Mouse (Mus musculus) liver, embryonic 14.5 days (tissue): ENCODE measurements around the gene Hivep3. TPM values are rescaled to one million over a fixed set of nuclear protein-coding genes. Genes with fewer than 3 reads are reported as not detected.
A peak's percentile ranks its signal among the peaks of the same experiment; 100 is the strongest.

ENCODE experiments used
- ATAC-seq: fragments of 200-750 bp; cut with Nextera tagmentation; 2 replicates; pipeline ENCODE4 v1.8.0; 2017; ENCODE audit warnings: moderate number of reproducible peaks, mild to moderate bottlenecking, moderate library complexity; ENCODE audit not compliant: insufficient read depth
- DNase-seq, 3 experiments: peaks; one replicate each; pipeline ENCODE4 v3.0.0-alpha.2; 2012 to 2013; ENCODE audit warnings: low read depth in 3 of 3, low spot score in 3 of 3
- H3K27ac ChIP-seq: fragments of 300-500 bp; sonication (generic); 2 replicates; pipeline ENCODE4 v1.5.1; 2014; ENCODE audit warnings: moderate library complexity, mild to moderate bottlenecking, control low read depth, inconsistent platforms
- H3K27me3 ChIP-seq: fragments of 300-500 bp; sonication (generic); 2 replicates; pipeline ENCODE4 v1.6.1; 2014; ENCODE audit warnings: mild to moderate bottlenecking, low read length, moderate library complexity; ENCODE audit not compliant: control insufficient read depth, insufficient read depth
- H3K36me3 ChIP-seq: fragments of 300-500 bp; sonication (generic); replicated peaks from 2 replicates; pipeline ENCODE4 v1.6.1; 2014; ENCODE audit warnings: low read depth; ENCODE audit not compliant: control insufficient read depth, insufficient read depth
- H3K4me1 ChIP-seq, 2 experiments: fragments of 200-500 bp in 1 of 2; fragments of 300-500 bp in 1 of 2; sonication (generic) in 1 of 2; replicated peaks; 2 replicates each; pipeline ENCODE4 v1.6.1; 2012 to 2014; ENCODE audit warnings: antibody characterized with exemption in 1 of 2, inconsistent platforms in 1 of 2, low read length in 1 of 2; ENCODE audit not compliant: control insufficient read depth in 2 of 2, insufficient read depth in 2 of 2
- H3K4me2 ChIP-seq: fragments of 300-500 bp; sonication (generic); 2 replicates; pipeline ENCODE4 v1.6.1; 2014; ENCODE audit warnings: low read depth, mild to moderate bottlenecking, control low read depth, moderate library complexity
- H3K4me3 ChIP-seq, 2 experiments: fragments of 200-500 bp in 1 of 2; fragments of 300-500 bp in 1 of 2; sonication (generic) in 1 of 2; 2 replicates each; pipeline ENCODE4 v1.5.1; 2012 to 2014; ENCODE audit warnings: low read depth in 2 of 2, low read length in 2 of 2, mild to moderate bottlenecking in 2 of 2, control low read depth in 1 of 2, inconsistent platforms in 1 of 2, moderate library complexity in 1 of 2; ENCODE audit not compliant: insufficient read depth in 1 of 2
- H3K9ac ChIP-seq: fragments of 300-500 bp; sonication (generic); replicated peaks from 2 replicates; pipeline ENCODE4 v1.6.1; 2014; ENCODE audit warnings: mild to moderate bottlenecking, control low read depth, moderate library complexity
- H3K9me3 ChIP-seq: fragments of 300-500 bp; sonication (generic); 2 replicates; pipeline ENCODE4 v1.6.1; 2016; ENCODE audit warnings: low read length, mixed read lengths; ENCODE audit not compliant: control insufficient read depth
- CTCF ChIP-seq: IDR thresholded peaks from 2 replicates; pipeline ENCODE4 v1.5.1; 2016; ENCODE audit warnings: antibody characterized with exemption, low read depth, control low read depth
- EP300 ChIP-seq: IDR thresholded peaks from 2 replicates; pipeline ENCODE4 v1.6.1; 2016; ENCODE audit warnings: antibody characterized with exemption, low read depth
- WGBS: fragments of 180-500 bp; shearing (Covaris S2); extraction: QIAGEN DNeasy Blood & Tissue Kit; methylation state at CpG from one replicate; pipeline ENCODE4 v1.1.7; 2014; ENCODE audit not compliant: insufficient replicate concordance; 5-methylcytosine and 5-hydroxymethylcytosine counted together
- polyA plus RNA-seq, 2 experiments: library from polyadenylated mRNA; depleted of rRNA in 1 of 2; stranded (reverse) in 1 of 2; unstranded in 1 of 2; fragments of >200 nt; fragmentation: Nextera tagmentation in 1 of 2; extraction: Ambion mirVana in 1 of 2; gene quantifications; 2 replicates each; pipeline versions ENCODE4 v1.2.1 to v1.2.3; 2012 to 2014

Hivep3 gene
- polyA plus RNA-seq, 2 experiments, result 1.9 to 2.7 TPM

GRCm38 (mm10) chr4:119854307-119855144 lies 120.9 kb downstream of the Hivep3 start:
- Histone ChIP-seq H3K4me3 (no peak overlapping the region), H3K4me2 (no peak overlapping the region), H3K27ac (no peak overlapping the region), H3K9ac (no peak overlapping the region), H3K27me3 (no peaks in the 10 kb centered on the region), H3K9me3 (no peaks in the 10 kb centered on the region), H3K36me3 (no peaks in the 10 kb centered on the region), H3K4me1 (no peaks in the 10 kb centered on the region)
- DNase-seq, result no peak
- TF ChIP-seq EP300 (no peak), CTCF (peak; percentile 5; the same call in 1 of the 2 replicates)
- WGBS, result 62% methylated on average over 9 of the region's 9 CpGs
- ATAC-seq, result no peak

DNA sequence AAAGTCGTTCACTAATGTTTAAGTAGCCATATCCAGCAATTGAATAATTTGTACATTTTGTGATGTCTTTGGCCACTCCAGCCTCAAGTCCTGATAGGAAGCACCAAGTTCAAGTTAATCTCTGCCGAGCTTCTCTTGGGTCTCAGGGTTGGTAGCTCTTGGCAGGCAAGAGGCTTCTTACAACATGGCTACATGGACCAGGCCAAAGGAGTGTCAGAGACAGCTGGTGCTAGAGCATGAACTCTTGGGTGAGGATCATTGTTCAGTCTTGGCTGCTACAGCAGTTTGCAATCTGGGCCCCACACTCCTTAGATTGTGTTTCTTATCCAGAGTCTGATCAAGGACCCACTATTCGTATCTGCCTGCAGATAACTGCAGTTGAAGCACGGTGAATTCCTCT lies 125.9 kb downstream of the Hivep3 start:
- ATAC-seq, result no peak
- Histone ChIP-seq H3K27me3 (no peaks in the 10 kb centered on the region), H3K27ac (no peak overlapping the region), H3K9ac (no peak overlapping the region), H3K9me3 (no peaks in the 10 kb centered on the region), H3K4me1 (no peaks in the 10 kb centered on the region), H3K36me3 (no peaks in the 10 kb centered on the region), H3K4me2 (no peak overlapping the region), H3K4me3 (no peak overlapping the region)
- no peak for DNase-seq
- 28% methylated on average over 4 of the region's 4 CpGs for WGBS
- TF ChIP-seq EP300 (no peak), CTCF (no peak)

- Histone ChIP-seq H3K9me3 (no peaks in the 10 kb centered on the region), H3K27me3 (no peaks in the 10 kb centered on the region), H3K4me3 (no peak overlapping the region), H3K9ac (no peak overlapping the region), H3K4me2 (no peak overlapping the region), H3K4me1 (no peaks in the 10 kb centered on the region), H3K27ac (no peak overlapping the region), H3K36me3 (no peaks in the 10 kb centered on the region)
- WGBS, result 59% methylated on average over 4 of the region's 4 CpGs
- no peak for ATAC-seq
- DNase-seq, result no peak
- TF ChIP-seq EP300 (no peak), CTCF (no peak)
Measured at GRCm38 (mm10) chr4:119861001-119861400, 127.4 kb downstream of the Hivep3 start.

- ATAC-seq (no peak), DNase-seq (no peak)
- Histone ChIP-seq H3K4me2 (no peak overlapping the region), H3K4me1 (no peaks in the 10 kb centered on the region), H3K27ac (no peak overlapping the region), H3K9ac (no peak overlapping the region), H3K4me3 (no peak overlapping the region), H3K27me3 (no peaks in the 10 kb centered on the region), H3K9me3 (no peaks in the 10 kb centered on the region), H3K36me3 (no peaks in the 10 kb centered on the region)
- WGBS, result 61% methylated on average over 3 of the region's 3 CpGs
- TF ChIP-seq CTCF, result no peak
- TF ChIP-seq EP300, result no peak
Measured at GRCm38 (mm10) chr4:119865827-119866455, 132.4 kb downstream of the Hivep3 start.

GRCm38 (mm10) chr4:119867132-119867531 lies 133.5 kb downstream of the Hivep3 start:
- ATAC-seq (no peak), DNase-seq (no peak)
- H3K27ac ChIP-seq, result no peak overlapping the region
- no peak overlapping the region for H3K4me3 ChIP-seq
- no peak for TF ChIP-seq CTCF
- no peak for TF ChIP-seq EP300
- H3K27me3 ChIP-seq, result no peaks in the 10 kb centered on the region
- no peaks in the 10 kb centered on the region for H3K9me3 ChIP-seq
- no peak overlapping the region for H3K9ac ChIP-seq
- 70% methylated on average over 3 of the region's 3 CpGs for WGBS
- H3K4me1 ChIP-seq, result no peaks in the 10 kb centered on the region
- H3K4me2 ChIP-seq, result no peak overlapping the region
- H3K36me3 ChIP-seq, result no peaks in the 10 kb centered on the region
